Mouse (Mus musculus): ENCODE data around the gene Emb. TPM values are rescaled to one million over a fixed set of nuclear protein-coding genes. Genes with fewer than 3 reads are reported as not detected.

Emb gene
- total RNA-seq, 2 experiments from 2014 or later, result 28.6 to 33.3 TPM

- DNase-seq, result peak; percentile 58 to 66
Observed at GRCm38 (mm10) chr13:117220501-117221321, 12.4 kb downstream of the Emb start, which contains the start of gene Gm17509. Gene Gm17509, minus strand, starts transcription at chr13:117221075.

GRCm38 (mm10) chr13:117223125-117223524 is 14.8 kb downstream of the Emb start:
- no peak for DNase-seq

- DNase-seq, result no peak
Observed at GRCm38 (mm10) chr13:117224901-117225300, 16.6 kb downstream of the Emb start.

- no peak for DNase-seq
Observed at GRCm38 (mm10) chr13:117225561-117225960, 17.2 kb downstream of the Emb start.

GRCm38 (mm10) chr13:117230371-117231110 is 22.2 kb downstream of the Emb start:
- no peak for DNase-seq

- no peak for DNase-seq
Observed at GRCm38 (mm10) chr13:117233808-117234207, 25.5 kb downstream of the Emb start.

- DNase-seq, result no peak
Observed at GRCm38 (mm10) chr13:117234486-117234885, 26.1 kb downstream of the Emb start.

GRCm38 (mm10) chr13:117235530-117236212 is 27.3 kb downstream of the Emb start:
- no peak for DNase-seq

GRCm38 (mm10) chr13:117237111-117237510 is 28.8 kb downstream of the Emb start:
- DNase-seq, result no peak

- no peak for DNase-seq
Observed at GRCm38 (mm10) chr13:117242063-117242462, 33.7 kb downstream of the Emb start.

- no peak for DNase-seq
Observed at GRCm38 (mm10) chr13:117242621-117243020, 34.3 kb downstream of the Emb start.

GRCm38 (mm10) chr13:117260704-117261103 is 52.4 kb downstream of the Emb start:
- no peak for DNase-seq

- no peak for DNase-seq
Observed at GRCm38 (mm10) chr13:117266156-117266555, 57.8 kb downstream of the Emb start.

GRCm38 (mm10) chr13:117267963-117268362 is 59.6 kb downstream of the Emb start:
- no peak for DNase-seq

GRCm38 (mm10) chr13:117284036-117284435 is 75.7 kb downstream of the Emb start:
- no peak for DNase-seq

- no peak for DNase-seq
Observed at GRCm38 (mm10) chr13:117286939-117287338, 78.6 kb downstream of the Emb start.

- DNase-seq, result no peak
Observed at GRCm38 (mm10) chr13:117287400-117287799, 79.1 kb downstream of the Emb start.

GRCm38 (mm10) chr13:117289494-117290270 is 81.3 kb downstream of the Emb start:
- peak; percentile 28 to 67 for DNase-seq

- DNase-seq, result peak; percentile 70 to 73
Observed at GRCm38 (mm10) chr13:117311446-117312225, 103.3 kb downstream of the Emb start.
